Mouse (Mus musculus): ENCODE measurements at regions not wholly inside any gene's neighbourhood (a gene's known extent, or its start where the extent isn't known, plus 50 kb on each side); places are given as distances from the start of the nearest gene placed in this dataset.

GRCm38 (mm10) chr14:46505266-46505665, 114.8 kb upstream of the Bmp4 start:
- H3K36me3 ChIP-seq: no peaks in the 10 kb centered on the region
- no peak overlapping the region for H3K27ac ChIP-seq
- no peak for ATAC-seq (ENCODE audit: insufficient number of reproducible peaks, low FRiP score, low TSS enrichment, low read depth)
- no peaks in the 10 kb centered on the region for H3K9me3 ChIP-seq
- H3K4me2 ChIP-seq: no peak overlapping the region
- no peaks in the 10 kb centered on the region for H3K4me1 ChIP-seq
- no peak overlapping the region for H3K4me3 ChIP-seq
- H3K27me3 ChIP-seq: no peaks in the 10 kb centered on the region
- WGBS: 87% methylated on average over 3 of the region's 3 CpGs
- H3K9ac ChIP-seq: no peak overlapping the region

GRCm38 (mm10) chr14:46491601-46492000, 101.1 kb upstream of the Bmp4 start:
- no peak for ATAC-seq (ENCODE audit: insufficient number of reproducible peaks, low FRiP score, low TSS enrichment, low read depth)
- Histone ChIP-seq H3K4me2 (no peak overlapping the region), H3K4me1 (peaks cover 11% of the 10 kb centered on the region), H3K9ac (no peak overlapping the region), H3K9me3 (no peaks in the 10 kb centered on the region), H3K27me3 (no peaks in the 10 kb centered on the region), H3K4me3 (no peak overlapping the region), H3K36me3 (no peaks in the 10 kb centered on the region), H3K27ac (no peak overlapping the region)
- 14% methylated on average over 9 of the region's 9 CpGs for WGBS

- Histone ChIP-seq H3K4me2 (no peak overlapping the region), H3K4me3 (no peak overlapping the region), H3K9ac (no peak overlapping the region), H3K27me3 (no peaks in the 10 kb centered on the region), H3K36me3 (no peaks in the 10 kb centered on the region), H3K9me3 (no peaks in the 10 kb centered on the region), H3K27ac (no peak overlapping the region), H3K4me1 (peaks cover 11% of the 10 kb centered on the region)
- ATAC-seq (ENCODE audit: insufficient number of reproducible peaks, low FRiP score, low TSS enrichment, low read depth): no peak
- 31% methylated on average over 2 of the region's 2 CpGs for WGBS
Observed at GRCm38 (mm10) chr14:46491182-46491581, 100.7 kb upstream of the Bmp4 start.

- Histone ChIP-seq H3K4me1 (peaks cover 11% of the 10 kb centered on the region), H3K4me3 (no peak overlapping the region), H3K4me2 (no peak overlapping the region), H3K27ac (no peak overlapping the region), H3K9ac (no peak overlapping the region), H3K27me3 (no peaks in the 10 kb centered on the region), H3K9me3 (no peaks in the 10 kb centered on the region), H3K36me3 (no peaks in the 10 kb centered on the region)
- 81% methylated on average over 1 of the region's 1 CpGs for WGBS
- ATAC-seq (ENCODE audit: insufficient number of reproducible peaks, low FRiP score, low TSS enrichment, low read depth): no peak
Observed at GRCm38 (mm10) chr14:46487551-46487950, 97.1 kb upstream of the Bmp4 start.

- Histone ChIP-seq H3K27me3 (no peaks in the 10 kb centered on the region), H3K36me3 (no peaks in the 10 kb centered on the region), H3K9me3 (no peaks in the 10 kb centered on the region), H3K9ac (no peak overlapping the region), H3K4me2 (no peak overlapping the region), H3K4me3 (no peak overlapping the region), H3K27ac (no peak overlapping the region), H3K4me1 (no peaks in the 10 kb centered on the region)
- ATAC-seq (ENCODE audit: insufficient number of reproducible peaks, low FRiP score, low TSS enrichment, low read depth): no peak
- WGBS: 84% methylated on average over 7 of the region's 7 CpGs
Observed at GRCm38 (mm10) chr14:46480396-46480795, 89.9 kb upstream of the Bmp4 start.

- no peaks in the 10 kb centered on the region for H3K27me3 ChIP-seq
- 87% methylated on average over 1 of the region's 1 CpGs for WGBS
- no peaks in the 10 kb centered on the region for H3K4me1 ChIP-seq
- no peak overlapping the region for H3K4me2 ChIP-seq
- H3K4me3 ChIP-seq: no peak overlapping the region
- no peaks in the 10 kb centered on the region for H3K36me3 ChIP-seq
- no peaks in the 10 kb centered on the region for H3K9me3 ChIP-seq
- no peak overlapping the region for H3K9ac ChIP-seq
- no peak overlapping the region for H3K27ac ChIP-seq
- no peak for ATAC-seq (ENCODE audit: insufficient number of reproducible peaks, low FRiP score, low TSS enrichment, low read depth)
Observed at GRCm38 (mm10) chr14:46475945-46476344, 85.5 kb upstream of the Bmp4 start.

- H3K27me3 ChIP-seq: no peaks in the 10 kb centered on the region
- 0 out of 2 replicates have a peak, but pooled peaks cover 4% of the 10 kb centered on the region for H3K4me1 ChIP-seq
- no peak for ATAC-seq (ENCODE audit: insufficient number of reproducible peaks, low FRiP score, low TSS enrichment, low read depth)
- no peak overlapping the region for H3K4me3 ChIP-seq
- H3K36me3 ChIP-seq: no peaks in the 10 kb centered on the region
- no peaks in the 10 kb centered on the region for H3K9me3 ChIP-seq
- no peak overlapping the region for H3K9ac ChIP-seq
- H3K4me2 ChIP-seq: no peak overlapping the region
- no peak overlapping the region for H3K27ac ChIP-seq
Observed at GRCm38 (mm10) chr14:46462967-46463366, 72.5 kb upstream of the Bmp4 start.

GRCm38 (mm10) chr14:46461960-46462359, 71.5 kb upstream of the Bmp4 start:
- Histone ChIP-seq H3K27me3 (no peaks in the 10 kb centered on the region), H3K9ac (no peak overlapping the region), H3K4me3 (no peak overlapping the region), H3K27ac (no peak overlapping the region), H3K4me2 (no peak overlapping the region), H3K4me1 (0 out of 2 replicates have a peak, but pooled peaks cover 4% of the 10 kb centered on the region), H3K9me3 (no peaks in the 10 kb centered on the region), H3K36me3 (no peaks in the 10 kb centered on the region)
- 70% methylated on average over 4 of the region's 4 CpGs for WGBS
- ATAC-seq (ENCODE audit: insufficient number of reproducible peaks, low FRiP score, low TSS enrichment, low read depth): no peak

GRCm38 (mm10) chr14:46454500-46454899, 64.0 kb upstream of the Bmp4 start:
- no peaks in the 10 kb centered on the region for H3K27me3 ChIP-seq
- no peak for ATAC-seq (ENCODE audit: insufficient number of reproducible peaks, low FRiP score, low TSS enrichment, low read depth)
- H3K4me1 ChIP-seq: no peaks in the 10 kb centered on the region
- H3K4me2 ChIP-seq: no peak overlapping the region
- H3K9ac ChIP-seq: no peak overlapping the region
- no peak overlapping the region for H3K4me3 ChIP-seq
- no peaks in the 10 kb centered on the region for H3K9me3 ChIP-seq
- H3K36me3 ChIP-seq: no peaks in the 10 kb centered on the region
- WGBS: 78% methylated on average over 6 of the region's 6 CpGs
- no peak overlapping the region for H3K27ac ChIP-seq

- ATAC-seq (ENCODE audit: insufficient number of reproducible peaks, low FRiP score, low TSS enrichment, low read depth): no peak
- no peak overlapping the region for H3K27ac ChIP-seq
- no peak overlapping the region for H3K9ac ChIP-seq
- 83% methylated on average over 6 of the region's 6 CpGs for WGBS
- no peaks in the 10 kb centered on the region for H3K9me3 ChIP-seq
- peaks cover 5% of the 10 kb centered on the region for H3K4me1 ChIP-seq
- no peaks in the 10 kb centered on the region for H3K27me3 ChIP-seq
- no peak overlapping the region for H3K4me3 ChIP-seq
- H3K36me3 ChIP-seq: no peaks in the 10 kb centered on the region
- H3K4me2 ChIP-seq: no peak overlapping the region
Observed at GRCm38 (mm10) chr14:46441696-46442095, 51.2 kb upstream of the Bmp4 start.
